Mouse (Mus musculus): ENCODE results near the gene Phkb. TPM values are rescaled to one million over a fixed set of nuclear protein-coding genes. Genes with fewer than 3 reads are reported as not detected.
"Not testable (repeated sequence)": the region's sequence is repeated elsewhere in the genome, so short reads cannot be mapped to it uniquely, and the experiment has no call there.

Gene Phkb
- 51.1 and 53.9 TPM in 2 replicates for polyA plus RNA-seq (2016; fragmentation: Nextera tagmentation; extraction: Ambion mirVana)

DNA sequence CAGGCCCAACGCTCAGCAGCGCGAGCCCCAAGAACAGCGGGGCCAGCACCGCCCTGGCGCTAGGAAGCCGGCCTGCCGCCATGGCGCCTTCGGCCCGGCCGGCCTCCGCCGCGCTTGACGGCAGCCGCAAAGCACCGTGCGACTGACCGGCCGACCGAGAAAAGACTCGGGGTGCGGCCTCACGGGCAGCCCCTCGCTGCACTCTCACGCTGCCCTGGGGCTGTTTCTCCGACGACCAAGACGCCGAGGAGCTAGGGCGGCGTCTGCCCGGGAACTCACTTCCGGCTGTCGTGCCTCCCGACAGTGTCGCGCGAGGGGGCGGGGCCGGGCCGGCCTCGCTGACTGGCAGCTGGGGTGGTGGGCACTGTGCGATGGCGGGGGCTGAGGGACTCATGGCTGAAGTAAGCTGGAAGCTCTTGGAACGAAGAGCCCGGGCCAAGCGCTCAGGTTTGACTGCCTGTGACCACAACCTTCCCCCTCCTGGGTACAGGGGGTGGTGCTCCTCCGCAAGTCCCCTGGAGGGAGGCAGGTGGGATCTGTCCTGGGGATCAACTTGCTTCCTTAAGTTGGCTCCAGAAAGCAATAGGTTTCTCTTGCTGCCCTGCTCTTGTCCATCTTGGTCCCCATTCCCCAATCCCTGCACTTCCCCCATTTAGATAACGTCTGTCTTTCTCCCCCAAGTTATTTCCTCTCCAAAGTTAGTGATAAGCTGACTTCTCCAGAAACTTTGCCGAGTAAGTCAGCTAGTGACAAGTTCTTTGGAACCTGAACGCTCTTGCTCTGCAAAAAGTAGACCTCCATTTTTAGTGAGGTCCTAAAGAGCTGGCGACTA is at the start of gene Phkb, which contains the start of gene Itfg1:
Phkb (plus strand) TSS at position 303 of the 832 bp plus-strand sequence.
Itfg1 (minus strand) TSS at position 265 of the 832 bp plus-strand sequence.
- no peaks in the 10 kb centered on the region for H3K27me3 ChIP-seq
- H3K9me3 ChIP-seq = no peaks in the 10 kb centered on the region
- H3K36me3 ChIP-seq = peaks cover 3% of the 10 kb centered on the region
- peaks cover 15% of the 10 kb centered on the region for H3K4me1 ChIP-seq
- peak within 1 kb of the TSS; percentile 80 for H3K4me2 ChIP-seq (replicated peaks)
- peak within 1 kb of the TSS; percentile 97 for H3K27ac ChIP-seq
- ATAC-seq (ENCODE audit: insufficient number of reproducible peaks, insufficient read depth, low FRiP score, low TSS enrichment) = peak; percentile 97
- WGBS = under 1% methylated on average over 47 of the region's 54 CpGs
- peak within 1 kb of the TSS; percentile 88 for H3K9ac ChIP-seq
- H3K4me3 ChIP-seq = peak within 1 kb of the TSS; percentile 88

DNA sequence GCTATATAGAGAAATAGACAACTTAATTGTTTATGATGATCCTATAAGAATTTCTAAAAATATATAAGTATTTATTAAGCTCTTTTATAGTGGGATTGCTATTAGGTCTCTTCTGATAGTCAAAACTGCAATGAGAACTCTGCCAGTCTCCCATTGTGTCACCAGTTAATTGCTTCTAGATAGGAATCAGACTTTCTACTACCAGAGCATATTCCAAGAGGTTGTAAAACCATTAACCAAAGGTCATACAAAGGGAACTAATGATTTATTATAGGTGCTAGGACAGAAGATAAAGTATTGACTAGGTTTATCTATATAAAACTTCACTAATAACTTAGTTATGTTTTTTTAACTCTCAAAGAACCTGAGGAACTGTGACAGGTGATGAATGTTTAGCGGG is 44.4 kb upstream of the Phkb start:
- H3K4me2 ChIP-seq (replicated peaks); H3K4me1 ChIP-seq; H3K27ac ChIP-seq; H3K9me3 ChIP-seq; ATAC-seq (ENCODE audit: insufficient number of reproducible peaks, insufficient read depth, low FRiP score, low TSS enrichment); H3K9ac ChIP-seq; H3K27me3 ChIP-seq; H3K4me3 ChIP-seq: not testable (repeated sequence)
- peaks cover 14% of the 10 kb centered on the region for H3K36me3 ChIP-seq
- WGBS = 100% methylated on average over 1 of the region's 1 CpGs

DNA sequence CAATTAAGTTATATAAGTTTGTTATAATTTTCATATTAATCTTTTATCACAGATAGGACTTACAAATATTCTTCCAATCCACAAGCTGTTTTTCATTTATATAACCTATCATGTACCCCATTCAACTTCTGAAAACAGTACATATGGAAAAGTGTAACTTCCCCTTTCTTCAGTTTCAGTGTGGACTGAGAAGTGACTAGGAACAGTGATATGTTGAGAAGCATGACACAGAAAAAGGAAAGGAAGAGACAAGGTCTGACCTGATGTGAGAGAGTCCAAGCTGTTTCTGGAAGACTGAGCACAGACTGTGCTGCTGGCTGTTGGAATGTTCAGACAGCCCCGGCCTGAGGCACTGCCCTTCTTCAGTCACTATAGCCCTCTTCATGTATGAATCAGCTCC is 40.6 kb upstream of the Phkb start:
- H3K9ac ChIP-seq = no peak overlapping the region
- 89% methylated on average over 1 of the region's 1 CpGs for WGBS
- H3K4me3 ChIP-seq = no peak overlapping the region
- H3K27me3 ChIP-seq = no peaks in the 10 kb centered on the region
- no peaks in the 10 kb centered on the region for H3K9me3 ChIP-seq
- H3K36me3 ChIP-seq = peaks cover 11% of the 10 kb centered on the region
- H3K27ac ChIP-seq = no peak overlapping the region
- H3K4me2 ChIP-seq (replicated peaks) = no peak overlapping the region
- no peaks in the 10 kb centered on the region for H3K4me1 ChIP-seq
- no peak for ATAC-seq (ENCODE audit: insufficient number of reproducible peaks, insufficient read depth, low FRiP score, low TSS enrichment)

DNA sequence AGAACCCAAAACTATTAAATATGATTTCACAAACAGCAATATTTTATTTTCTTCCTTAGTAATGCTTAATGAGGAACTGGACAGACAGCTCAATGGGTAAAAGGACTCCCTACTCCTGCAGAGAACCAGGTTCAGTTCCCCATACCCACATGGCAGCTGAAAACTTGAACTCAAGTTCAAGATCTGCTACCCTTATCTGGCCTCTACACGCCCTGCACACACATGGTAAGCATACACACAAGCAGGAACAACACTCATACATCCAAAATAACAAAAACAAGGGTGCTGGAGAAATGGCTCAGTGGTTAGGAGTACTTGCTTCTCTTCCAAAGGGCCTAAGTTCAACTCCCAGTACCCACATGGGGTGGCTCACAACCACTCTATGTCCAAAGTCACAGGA is 39.4 kb upstream of the Phkb start:
- Histone ChIP-seq H3K27me3 (no peaks in the 10 kb centered on the region), H3K9ac (no peak overlapping the region), H3K36me3 (peaks cover 11% of the 10 kb centered on the region), H3K4me1 (no peaks in the 10 kb centered on the region), H3K4me3 (no peak overlapping the region), H3K4me2 (replicated peaks) (no peak overlapping the region), H3K9me3 (no peaks in the 10 kb centered on the region), H3K27ac (no peak overlapping the region)
- no peak for ATAC-seq (ENCODE audit: insufficient number of reproducible peaks, insufficient read depth, low FRiP score, low TSS enrichment)
- 87% methylated on average over 1 of the region's 1 CpGs for WGBS

DNA sequence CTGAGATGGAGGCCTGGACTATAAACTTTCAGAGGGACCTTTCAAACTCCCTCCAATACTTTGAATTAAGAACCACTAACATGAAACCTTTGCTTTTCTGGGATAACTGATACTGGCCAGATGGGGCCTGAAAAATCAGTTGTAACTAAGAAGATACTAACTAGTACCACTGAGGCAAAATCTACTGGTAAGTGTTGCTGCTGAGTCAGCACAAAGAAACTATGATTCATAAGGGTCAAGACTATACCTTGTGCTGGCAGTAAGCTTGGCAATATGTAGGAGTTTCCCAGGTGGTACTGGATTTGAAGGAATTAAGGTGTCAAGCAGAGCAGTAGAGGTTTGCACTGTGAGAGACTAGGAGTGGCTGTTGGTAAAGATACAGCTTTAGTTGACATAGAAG is 27.1 kb upstream of the Phkb start:
- Histone ChIP-seq H3K36me3 (0 out of 2 replicates have a peak, but pooled peaks cover 3% of the 10 kb centered on the region), H3K9ac (no peak overlapping the region), H3K27ac (no peak overlapping the region), H3K9me3 (no peaks in the 10 kb centered on the region), H3K4me2 (replicated peaks) (no peak overlapping the region), H3K4me3 (no peak overlapping the region), H3K4me1 (no peaks in the 10 kb centered on the region), H3K27me3 (no peaks in the 10 kb centered on the region)
- ATAC-seq (ENCODE audit: insufficient number of reproducible peaks, insufficient read depth, low FRiP score, low TSS enrichment) = no peak

DNA sequence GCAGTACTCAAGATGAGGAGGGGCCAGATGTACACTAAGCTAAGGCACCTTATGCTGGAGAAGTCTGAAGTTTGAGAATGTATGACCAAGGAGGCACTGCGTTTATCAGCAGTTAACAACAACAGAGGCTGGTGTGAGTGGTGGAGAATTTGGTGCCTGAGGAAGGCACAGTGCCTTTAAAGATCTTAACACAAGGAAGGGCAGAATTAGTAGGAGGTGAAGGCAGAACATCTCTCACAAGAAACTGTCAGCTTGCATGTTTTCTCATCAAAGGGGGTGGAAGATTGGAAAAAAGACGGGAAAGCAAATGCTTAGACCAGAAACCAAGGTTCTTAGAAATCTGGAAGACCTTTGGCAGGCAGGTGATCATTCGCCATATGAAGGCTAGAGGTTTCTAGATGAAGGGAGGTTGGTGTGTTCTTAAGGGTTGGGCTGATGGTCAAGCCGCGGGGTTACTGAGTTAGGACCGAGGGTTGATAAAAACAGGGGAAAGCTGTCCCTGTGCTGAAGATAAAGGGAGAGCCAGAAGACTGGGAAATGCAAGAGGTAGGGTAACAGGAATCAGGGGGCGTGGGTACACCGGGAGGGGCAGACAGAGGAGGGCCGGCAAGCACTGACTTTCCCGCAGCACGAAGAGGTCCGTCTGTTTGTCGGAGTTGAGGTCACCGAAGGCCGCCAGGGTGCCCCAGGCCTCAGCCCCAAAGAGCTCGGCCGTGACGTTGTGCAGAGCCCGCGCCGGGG is 673 bp upstream of the Phkb start:
- ATAC-seq (ENCODE audit: insufficient number of reproducible peaks, insufficient read depth, low FRiP score, low TSS enrichment) = no peak; the same call in 1 of the 2 replicates
- 1% methylated on average over 21 of the region's 21 CpGs for WGBS

DNA sequence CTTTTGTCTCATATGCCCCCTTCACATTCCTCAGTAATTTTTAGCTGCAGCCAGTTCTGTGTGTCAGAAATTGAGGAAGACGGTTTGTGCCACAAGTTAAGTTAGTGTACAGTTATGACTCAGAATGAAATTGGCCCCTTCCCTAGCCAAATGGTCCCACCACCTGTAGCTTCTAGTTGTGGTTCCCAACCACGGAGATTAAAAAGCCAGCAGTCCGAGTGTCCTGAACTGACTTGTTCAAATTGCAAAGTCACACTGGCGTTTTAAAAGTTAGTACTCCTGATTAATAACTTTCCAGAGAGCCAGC is 683 bp downstream of the Phkb start:
- peak overlapping the region; percentile 88 for H3K9ac ChIP-seq
- peaks cover 3% of the 10 kb centered on the region for H3K36me3 ChIP-seq
- peak overlapping the region; percentile 88 for H3K4me3 ChIP-seq
- H3K27me3 ChIP-seq = no peaks in the 10 kb centered on the region
- H3K9me3 ChIP-seq = no peaks in the 10 kb centered on the region
- peak overlapping the region; percentile 80 for H3K4me2 ChIP-seq (replicated peaks)
- no peak for ATAC-seq (ENCODE audit: insufficient number of reproducible peaks, insufficient read depth, low FRiP score, low TSS enrichment)
- 12% methylated on average over 4 of the region's 4 CpGs for WGBS
- H3K27ac ChIP-seq = peak overlapping the region; percentile 97; the same call in 1 of the 2 replicates
- peaks cover 15% of the 10 kb centered on the region for H3K4me1 ChIP-seq

More for the DNA sequence above, 673 bp upstream of the Phkb start:
- Histone ChIP-seq H3K36me3 (peaks cover 9% of the 10 kb centered on the region), H3K4me2 (replicated peaks) (peak overlapping the region; percentile 80), H3K4me1 (peaks cover 15% of the 10 kb centered on the region), H3K4me3 (peak overlapping the region; percentile 88), H3K27ac (peak overlapping the region; percentile 97), H3K27me3 (no peaks in the 10 kb centered on the region), H3K9me3 (no peaks in the 10 kb centered on the region), H3K9ac (peak overlapping the region; percentile 88)

DNA sequence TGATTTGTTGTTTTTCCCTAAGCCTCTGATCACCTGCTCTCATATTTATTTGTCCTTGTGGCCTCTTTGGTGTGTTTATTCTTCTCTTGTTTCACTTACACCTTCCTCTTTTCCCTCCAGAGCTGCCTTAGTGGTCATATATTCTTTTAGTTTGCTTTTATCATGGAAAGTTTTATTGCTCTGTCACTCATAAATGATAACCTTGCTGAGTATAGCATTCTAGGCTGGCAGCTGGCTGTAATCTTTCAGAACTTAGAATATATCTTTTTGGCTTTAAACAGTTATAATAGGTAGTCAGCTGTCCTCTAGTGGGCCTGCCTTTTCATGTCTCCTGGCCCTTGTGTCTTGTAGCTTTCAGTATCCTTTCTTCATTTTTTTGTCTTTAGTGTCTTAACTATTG is 5.1 kb downstream of the Phkb start:
- Histone ChIP-seq H3K4me1 (0 out of 2 replicates have a peak, but pooled peaks cover 4% of the 10 kb centered on the region), H3K36me3 (no peaks in the 10 kb centered on the region), H3K4me2 (replicated peaks) (no peak overlapping the region), H3K27me3 (no peaks in the 10 kb centered on the region), H3K9me3 (no peaks in the 10 kb centered on the region), H3K4me3 (no peak overlapping the region), H3K9ac (no peak overlapping the region), H3K27ac (no peak overlapping the region)
- ATAC-seq (ENCODE audit: insufficient number of reproducible peaks, insufficient read depth, low FRiP score, low TSS enrichment) = no peak

DNA sequence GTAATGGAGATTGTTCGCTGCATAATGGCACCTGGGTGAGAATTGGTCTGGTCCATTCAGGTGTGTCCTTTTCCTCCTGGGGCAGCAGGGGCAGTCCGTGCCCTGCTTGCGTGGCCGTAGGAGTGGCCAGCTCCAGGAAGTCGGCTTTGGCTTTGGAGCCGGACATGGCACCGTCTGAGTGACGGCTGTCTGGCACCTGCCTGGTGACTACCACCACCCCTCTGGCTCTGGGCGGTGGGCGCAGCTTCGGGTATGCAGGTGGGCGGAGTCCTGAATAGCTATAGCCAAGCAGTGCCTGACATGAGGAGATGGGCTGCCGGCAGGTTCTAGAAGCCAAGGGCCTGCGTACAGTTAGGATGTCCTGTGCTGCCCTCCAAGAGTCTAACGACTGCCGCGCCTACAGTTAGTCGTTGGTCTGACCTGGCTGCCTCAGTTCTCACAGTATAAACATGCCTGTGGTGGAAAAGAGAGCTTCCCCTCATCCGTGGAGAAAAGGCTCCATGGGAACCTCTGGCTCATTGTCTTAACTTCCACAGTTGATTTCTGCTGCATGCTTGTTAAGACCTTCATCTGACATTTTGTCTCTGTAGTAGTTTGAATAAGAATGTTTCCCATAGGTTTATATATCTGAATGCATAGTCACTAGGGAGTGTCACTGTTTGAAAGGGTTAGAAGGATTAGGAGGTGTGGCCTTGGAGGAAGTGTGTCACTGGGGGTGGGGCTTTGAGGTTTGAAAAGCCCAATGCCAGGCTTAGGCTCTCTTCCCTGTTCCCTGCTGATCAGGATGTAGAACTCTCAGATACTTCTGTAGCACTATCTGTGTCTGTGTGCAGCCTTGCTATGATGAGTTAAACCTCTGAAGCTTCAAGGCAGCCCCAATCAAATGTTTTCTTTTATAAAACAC is 13.7 kb downstream of the Phkb start:
- no peak overlapping the region for H3K9ac ChIP-seq
- peaks cover 8% of the 10 kb centered on the region; the same call in 1 of the 2 replicates for H3K36me3 ChIP-seq
- no peaks in the 10 kb centered on the region for H3K27me3 ChIP-seq
- ATAC-seq (ENCODE audit: insufficient number of reproducible peaks, insufficient read depth, low FRiP score, low TSS enrichment) = no peak
- H3K9me3 ChIP-seq = no peaks in the 10 kb centered on the region
- H3K4me1 ChIP-seq = no peaks in the 10 kb centered on the region
- 89% methylated on average over 19 of the region's 19 CpGs for WGBS
- no peak overlapping the region for H3K27ac ChIP-seq
- no peak overlapping the region for H3K4me3 ChIP-seq
- no peak overlapping the region for H3K4me2 ChIP-seq (replicated peaks)

DNA sequence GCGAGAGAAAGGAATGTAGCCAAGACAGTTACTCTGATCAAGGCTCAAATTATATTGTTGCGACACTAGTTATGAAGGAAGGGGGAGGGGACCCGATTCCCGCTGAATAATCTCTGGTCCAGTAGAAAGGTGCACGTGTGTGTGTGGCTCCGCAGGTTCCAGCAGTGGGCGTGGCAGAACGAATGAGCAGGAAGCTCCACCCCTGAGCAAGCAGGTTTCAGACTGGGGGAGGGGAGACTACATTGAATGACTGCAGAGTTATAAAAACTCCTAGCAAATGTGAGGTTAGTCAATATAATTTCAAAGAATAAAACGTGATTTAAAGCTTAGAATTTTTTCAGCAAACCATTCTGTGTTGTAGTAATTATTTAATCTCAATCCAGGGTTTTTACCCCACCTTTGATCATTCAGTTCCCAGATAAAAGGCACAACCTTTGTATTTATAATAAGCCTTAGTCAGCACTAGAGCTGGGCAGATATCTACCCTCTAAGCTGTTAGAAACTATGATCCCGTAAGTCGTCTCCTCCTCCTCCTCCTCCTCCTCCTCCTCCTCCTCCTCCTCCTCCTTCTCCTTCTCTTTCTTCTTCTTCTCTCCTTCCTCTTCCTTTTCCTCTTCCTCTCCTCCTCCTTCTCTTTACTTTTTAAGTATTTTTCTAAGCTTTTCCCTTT is 16.6 kb downstream of the Phkb start:
- not testable (repeated sequence) for ATAC-seq (ENCODE audit: insufficient number of reproducible peaks, insufficient read depth, low FRiP score, low TSS enrichment); H3K9me3 ChIP-seq; H3K27me3 ChIP-seq; H3K4me3 ChIP-seq; H3K4me1 ChIP-seq; H3K27ac ChIP-seq; H3K4me2 ChIP-seq (replicated peaks); H3K9ac ChIP-seq; H3K36me3 ChIP-seq
- whole genome bisulfite sequencing = 42% methylated on average over 11 of the region's 11 CpGs

DNA sequence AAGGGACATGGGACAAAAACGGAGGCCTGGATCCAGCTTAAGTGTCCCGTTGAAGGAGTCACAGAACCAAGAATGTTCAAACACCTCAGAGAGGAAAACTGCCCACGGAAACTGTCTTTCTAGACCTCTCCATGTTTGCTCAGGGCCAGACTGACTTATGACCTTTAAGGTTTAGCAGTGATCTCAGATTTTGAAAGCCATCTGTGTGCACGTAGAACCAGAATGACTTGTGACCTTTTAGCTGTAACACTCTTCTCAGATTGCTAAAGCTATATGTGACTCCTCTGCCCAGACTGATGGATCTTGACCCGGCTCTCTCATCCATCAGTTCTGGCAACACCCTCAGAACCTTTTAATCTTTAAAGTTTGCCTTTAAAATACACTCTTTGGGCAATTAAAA is 19.9 kb downstream of the Phkb start:
- 45% methylated on average over 5 of the region's 5 CpGs for WGBS
- Histone ChIP-seq H3K4me1 (no peaks in the 10 kb centered on the region), H3K4me3 (no peak overlapping the region), H3K9ac (no peak overlapping the region), H3K36me3 (no peaks in the 10 kb centered on the region), H3K27ac (no peak overlapping the region), H3K9me3 (no peaks in the 10 kb centered on the region), H3K4me2 (replicated peaks) (no peak overlapping the region), H3K27me3 (no peaks in the 10 kb centered on the region)
- ATAC-seq (ENCODE audit: insufficient number of reproducible peaks, insufficient read depth, low FRiP score, low TSS enrichment) = no peak

All from embryonic facial prominence, embryonic 12.5 days (tissue).